Mouse (Mus musculus) adrenal gland, adult (tissue): ENCODE measurements around the gene Evl.

Experiments used
- DNase-seq, 2 experiments: peaks; one replicate each; pipeline ENCODE4 v3.0.0; 2022 to 2023; ENCODE audit warnings: low spot score in 1 of 2; ENCODE audit not compliant: inconsistent age in 2 of 2

Evl gene

DNA sequence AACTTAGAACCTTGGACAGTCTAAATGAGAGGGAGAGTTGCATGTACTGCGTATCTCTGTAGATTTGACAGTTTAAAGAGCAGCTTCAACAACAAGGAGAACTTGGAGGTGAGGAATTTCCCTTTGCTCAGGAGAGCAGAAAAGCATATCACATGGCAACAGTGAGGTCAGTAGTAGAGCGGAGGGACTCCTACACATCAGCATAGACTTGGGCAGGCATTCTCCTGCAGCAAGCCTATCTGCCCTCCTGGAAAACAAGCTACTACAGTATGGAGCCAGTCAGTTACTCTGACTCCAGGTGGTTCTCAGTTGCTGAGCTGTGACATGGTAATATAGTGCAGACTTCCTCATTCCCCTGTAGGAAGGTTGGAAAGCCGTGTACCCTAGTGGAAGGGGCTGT, 87.5 kb downstream of the Evl start:
- DNase-seq: no peak

DNA sequence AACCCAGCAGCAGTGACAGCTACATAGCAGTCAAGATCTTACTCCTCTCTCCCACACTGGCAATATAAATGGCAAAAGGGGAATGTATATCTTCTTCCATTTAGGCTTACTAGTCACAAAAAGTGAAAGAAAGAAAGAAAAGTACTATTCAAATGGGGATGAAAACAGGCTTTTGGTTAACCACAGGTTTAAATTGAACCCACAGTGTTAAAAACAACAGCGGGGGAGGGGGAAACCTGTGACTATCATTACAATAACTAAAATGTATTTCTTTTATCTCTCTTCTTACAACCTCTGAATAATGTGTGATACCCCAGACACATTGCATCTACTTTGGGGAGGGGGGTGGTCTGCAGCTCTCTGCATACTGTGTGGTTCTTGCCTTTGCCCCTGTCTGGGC, 91.7 kb downstream of the Evl start:
- no peak for DNase-seq

DNA sequence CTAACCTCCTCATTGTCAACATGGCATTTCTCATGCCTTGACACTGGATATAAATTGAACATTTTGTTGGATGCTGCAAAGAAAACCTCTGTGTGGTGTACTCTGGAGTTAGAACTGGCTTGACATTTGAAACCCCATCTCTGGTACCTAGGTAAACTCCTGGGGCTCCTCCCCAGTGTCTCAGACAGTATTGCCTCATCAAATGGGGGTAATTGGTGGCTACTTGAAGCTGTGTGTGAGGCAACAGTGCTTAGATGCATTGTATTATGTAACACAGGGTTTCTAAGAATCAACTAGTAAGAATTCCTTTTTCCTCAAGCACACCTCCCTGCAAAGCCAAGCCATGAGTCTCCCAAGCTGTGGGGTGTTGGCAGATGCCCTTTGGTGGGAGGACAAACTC, 93.3 kb downstream of the Evl start:
- DNase-seq: no peak

DNA sequence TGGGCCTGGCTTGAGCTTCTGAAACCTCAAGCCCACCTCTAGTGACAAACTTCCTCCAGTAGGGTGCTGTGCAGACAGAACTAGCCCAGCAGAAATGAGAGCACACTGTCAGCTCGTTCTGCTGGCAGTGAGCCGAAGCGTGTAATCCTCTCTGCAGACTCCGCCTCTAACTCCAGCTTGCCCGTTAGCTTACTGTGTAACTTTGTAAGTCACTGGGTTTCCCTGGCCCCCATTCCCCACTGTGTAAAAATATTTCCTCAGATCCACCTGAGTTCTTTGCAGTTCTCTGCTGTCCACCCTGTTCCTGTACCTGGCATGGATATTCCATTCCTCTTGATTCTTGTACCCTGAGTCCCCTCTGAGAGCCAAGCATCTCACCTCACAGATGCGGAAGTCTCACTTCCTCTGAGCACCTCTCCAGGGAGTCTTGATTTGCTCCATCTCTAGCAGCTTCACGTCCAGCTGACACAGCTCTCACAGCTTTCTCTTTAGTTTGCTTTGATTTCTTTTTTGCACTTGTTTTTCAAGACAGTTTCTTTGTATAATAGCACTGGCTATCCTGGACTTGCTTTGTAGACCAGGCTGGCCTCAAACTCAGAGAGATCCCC, 96.6 kb downstream of the Evl start:
- no peak for DNase-seq

DNA sequence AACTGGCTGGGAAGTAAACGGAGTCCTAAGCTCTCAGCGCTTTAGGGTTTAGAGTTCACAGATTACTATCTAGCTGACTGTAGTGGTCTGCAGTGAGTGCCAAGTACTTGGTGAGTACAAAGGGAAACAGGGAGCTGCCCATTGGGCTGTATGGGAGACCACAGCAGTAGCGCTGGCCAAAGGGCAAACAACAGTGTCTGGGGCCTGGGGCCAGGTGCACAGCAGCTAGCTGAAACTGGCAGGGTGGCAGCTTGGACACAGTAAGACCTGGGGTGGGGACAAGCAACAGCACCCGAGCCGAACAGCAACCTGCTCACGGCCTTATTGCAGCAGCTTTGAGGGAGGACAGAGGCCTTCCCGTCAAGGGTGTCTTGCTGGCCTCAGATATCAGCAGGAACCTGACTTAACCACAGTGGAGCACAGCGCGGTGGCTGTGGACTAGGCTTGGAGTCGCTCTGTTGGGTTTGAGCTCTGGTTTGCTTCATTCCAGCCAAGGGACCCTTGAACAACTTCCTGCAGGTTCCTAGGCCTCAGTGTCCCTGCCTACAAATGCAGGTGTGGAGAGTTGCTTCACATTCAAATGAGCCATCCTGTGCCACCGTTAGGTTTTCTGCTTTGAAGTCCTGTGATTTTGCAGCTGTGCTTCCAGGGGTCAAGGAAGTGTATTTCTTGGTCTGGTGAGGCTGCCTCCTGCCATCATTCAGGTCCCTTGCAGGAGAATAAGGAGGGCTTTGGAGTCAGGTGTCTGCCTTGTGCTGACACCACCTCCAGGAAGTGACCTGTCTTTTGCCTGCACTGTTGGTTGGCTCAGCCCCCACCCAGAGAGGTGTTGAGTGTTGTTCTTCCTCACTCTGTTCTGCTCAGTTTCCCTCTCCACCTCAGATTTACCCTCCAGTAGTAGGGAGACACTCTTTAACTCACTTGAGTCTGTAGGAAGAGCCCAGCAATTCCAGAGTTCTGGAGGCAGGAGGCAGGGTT, 99.1 kb downstream of the Evl start:
- DNase-seq: no peak

DNA sequence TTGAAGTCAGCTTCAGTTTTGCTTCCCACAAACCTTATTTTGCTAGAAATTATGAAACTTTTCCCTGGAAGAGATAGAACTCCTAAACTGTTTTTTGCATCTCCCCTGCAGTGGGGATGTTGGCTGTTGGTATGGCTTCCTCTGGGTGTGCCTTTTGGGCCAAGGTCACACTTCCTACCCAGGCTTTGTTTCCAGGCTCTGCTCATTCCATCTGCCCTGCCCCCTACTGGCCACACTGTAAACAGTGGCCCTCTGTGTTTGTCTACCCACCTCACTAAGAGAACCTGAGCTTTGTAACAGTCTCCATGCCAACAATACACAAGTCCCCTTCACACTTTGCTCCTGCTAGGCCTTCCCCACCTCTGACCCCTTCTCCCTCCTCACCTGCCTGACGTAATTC, 102.8 kb downstream of the Evl start:
- DNase-seq: peak; percentile 42 to 75

DNA sequence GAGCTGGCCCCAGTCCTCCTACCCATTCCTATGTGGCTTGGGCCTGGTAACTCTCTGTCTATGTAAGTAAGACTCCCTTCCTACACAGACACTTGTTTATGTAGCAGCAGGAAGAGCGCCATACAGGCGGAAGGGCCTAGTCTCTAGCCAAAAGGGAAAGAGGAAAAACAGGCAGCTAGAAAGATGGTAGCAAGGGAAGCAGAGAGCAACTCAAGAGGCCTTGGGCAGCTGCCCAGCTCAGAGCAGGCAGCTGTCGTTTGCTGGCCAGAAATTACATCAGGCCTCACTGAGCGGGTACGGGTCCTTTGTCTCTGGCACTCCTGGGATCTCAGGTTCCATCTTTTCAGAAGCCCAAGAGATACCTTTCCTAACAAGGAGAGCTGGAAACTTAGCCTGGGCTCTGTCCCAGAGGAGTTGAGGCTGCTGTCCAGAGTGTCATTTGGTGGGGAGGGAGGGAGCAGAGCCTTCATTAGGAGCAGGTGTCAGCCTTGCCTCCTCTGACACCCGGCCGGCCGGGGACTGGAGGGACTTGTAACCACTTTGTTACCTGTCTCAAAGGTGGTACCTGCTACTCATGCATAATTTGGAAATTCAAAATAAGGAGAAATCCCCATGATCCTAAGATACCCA, 114.2 kb downstream of the Evl start:
- no peak for DNase-seq

DNA sequence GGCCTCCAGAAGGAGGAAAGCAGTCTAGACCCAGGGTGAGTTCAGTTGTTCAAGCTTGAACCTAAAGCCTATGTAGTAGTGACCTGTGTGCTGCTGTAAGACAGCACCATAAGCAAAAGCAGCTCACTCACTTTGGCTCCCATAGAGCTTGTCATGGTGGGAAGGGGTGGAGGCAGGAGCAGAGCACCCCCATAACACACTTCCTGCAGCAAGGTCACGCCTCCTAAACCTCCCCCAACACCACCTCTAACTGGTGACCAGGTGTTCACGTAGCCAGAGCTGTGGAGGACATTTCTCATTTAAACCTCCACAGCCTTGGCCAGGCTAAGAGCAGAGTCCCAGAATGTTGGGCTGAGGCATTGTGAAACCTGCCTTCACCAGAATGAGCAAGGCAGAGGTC, 117.0 kb downstream of the Evl start:
- DNase-seq: no peak

DNA sequence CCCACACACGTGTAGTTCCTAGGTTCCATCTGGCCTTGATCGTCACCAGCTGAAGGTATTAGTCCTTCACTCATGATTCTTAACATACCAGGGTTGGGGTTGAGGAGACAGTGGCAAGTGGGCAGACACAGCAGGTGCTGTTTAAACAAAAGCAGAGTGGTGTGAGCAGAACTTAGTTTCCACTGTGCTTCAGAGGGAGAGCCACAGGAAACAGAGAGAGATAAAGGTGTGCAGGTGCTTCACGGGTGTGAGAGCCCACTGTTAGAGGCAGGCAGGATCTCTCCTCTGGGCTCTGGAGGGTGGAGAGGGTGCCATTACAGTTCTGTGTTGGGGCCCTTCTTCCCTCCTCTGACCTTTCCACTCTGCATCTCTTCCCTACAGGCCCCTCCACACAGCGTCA, 118.4 kb downstream of the Evl start:
- no peak for DNase-seq

DNA sequence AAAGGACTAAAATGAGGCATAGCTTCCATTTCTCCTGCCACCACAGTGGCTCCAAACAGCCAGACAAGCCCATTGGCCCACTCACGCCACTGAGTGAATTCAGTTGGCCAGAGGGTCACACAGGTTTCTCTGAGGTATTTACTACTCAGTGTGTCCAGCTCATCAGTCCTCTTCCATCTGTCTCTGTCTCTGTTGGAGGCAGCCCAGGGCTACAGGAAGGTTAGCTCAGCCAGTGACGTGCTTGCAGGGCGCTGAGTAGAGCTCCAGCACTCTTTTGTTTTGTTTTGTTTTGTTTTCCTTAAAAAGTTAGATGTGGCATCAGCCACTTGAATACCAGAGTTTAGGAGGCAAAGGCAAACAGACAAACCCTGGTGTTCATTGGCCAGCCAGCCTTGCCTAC, 119.0 kb downstream of the Evl start:
- DNase-seq: no peak

DNA sequence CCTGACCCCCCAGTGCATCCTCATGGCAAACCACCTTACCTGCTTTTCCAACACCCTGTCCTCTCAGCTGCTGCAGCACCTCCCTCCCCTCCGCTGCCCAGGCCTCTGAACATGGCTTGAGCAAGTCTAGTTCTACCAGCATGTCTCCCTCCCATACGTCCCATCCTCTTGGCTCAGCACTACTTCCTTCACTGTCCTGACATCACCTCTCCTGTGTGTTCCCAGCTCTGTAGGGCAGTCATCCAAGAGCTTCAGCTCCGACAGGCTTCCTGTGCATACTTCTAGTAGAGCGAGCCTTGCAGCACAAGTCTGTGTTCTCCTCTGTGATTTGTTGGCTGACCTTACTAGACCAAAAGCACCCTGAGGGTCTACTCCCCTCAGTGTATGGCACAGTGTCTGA, 120.0 kb downstream of the Evl start:
- peak in 1 of 2 experiments; percentile 30 for DNase-seq

DNA sequence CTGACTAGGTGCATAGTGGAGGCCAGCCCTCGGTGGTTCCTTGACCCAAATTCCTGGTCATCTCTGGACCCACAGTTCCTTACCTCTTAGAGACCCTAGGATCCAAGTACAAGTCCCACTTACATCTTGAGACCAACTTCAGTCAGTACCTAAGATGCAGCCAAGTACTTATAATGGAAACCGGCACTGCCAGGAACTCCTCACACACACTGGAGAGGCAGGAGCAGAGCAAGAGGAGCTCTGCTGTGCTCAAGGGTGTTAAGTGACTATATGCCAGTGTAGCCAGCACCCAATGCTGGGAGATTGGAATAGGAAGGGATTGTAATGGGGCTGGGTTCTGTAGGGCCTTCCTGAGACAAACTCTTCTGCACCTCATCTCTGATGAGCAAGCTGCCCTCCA, 120.4 kb downstream of the Evl start:
- no peak for DNase-seq

DNA sequence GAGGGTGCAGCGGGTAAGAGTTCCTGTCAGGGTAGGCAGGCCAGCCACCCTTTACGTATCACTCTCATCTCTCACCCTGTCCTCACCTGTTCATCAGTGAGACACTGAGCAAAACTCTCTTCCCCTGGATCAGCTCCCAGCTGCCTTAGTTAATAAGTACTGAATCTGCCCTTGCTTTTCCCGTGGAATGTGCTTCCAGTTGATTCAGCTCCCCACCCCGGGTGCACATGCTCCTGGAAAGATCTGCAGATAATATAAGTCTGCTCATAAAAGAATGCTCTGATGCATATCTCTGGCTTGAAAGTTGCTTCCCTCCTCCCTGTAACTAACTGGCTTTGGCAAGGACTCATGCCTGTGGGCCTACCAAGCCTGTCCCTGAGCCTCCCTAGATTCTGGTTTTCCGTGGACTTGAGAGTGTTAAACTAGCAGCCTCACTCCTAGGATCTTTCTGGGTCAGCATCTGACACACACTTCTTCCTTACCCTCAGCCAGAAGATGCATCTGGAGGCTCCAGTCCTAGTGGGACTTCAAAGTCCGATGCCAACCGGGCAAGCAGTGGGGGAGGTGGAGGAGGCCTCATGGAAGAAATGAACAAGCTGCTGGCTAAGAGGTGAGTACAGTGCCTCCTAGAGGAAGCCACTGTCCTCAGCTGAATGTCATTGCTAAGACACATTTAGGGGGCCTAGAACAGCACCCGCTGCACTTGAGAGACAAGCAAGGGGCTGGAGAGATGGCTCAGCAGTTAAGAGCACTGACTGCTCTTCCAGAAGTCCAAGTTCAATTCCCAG, 121.3 kb downstream of the Evl start:
- DNase-seq: no peak

DNA sequence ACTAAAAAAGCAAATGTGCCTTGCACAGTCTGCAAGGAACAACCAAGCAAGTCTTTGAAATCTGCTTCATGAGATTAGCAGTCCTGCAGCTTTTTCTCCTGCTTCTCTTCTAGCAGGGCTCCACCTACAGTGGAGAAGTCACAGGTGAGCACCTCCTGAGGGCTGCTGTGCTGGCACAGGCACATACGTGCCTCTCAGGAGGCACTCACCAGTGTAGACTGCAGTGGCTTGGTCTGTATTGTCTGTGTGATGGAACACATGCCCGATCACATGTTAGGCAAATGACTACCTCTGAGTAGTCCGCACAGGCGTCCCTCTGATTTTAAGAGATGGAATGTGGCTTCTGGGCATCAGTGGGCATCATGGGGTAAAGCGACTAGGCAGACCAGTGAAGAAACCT, 122.6 kb downstream of the Evl start:
- no peak for DNase-seq

DNA sequence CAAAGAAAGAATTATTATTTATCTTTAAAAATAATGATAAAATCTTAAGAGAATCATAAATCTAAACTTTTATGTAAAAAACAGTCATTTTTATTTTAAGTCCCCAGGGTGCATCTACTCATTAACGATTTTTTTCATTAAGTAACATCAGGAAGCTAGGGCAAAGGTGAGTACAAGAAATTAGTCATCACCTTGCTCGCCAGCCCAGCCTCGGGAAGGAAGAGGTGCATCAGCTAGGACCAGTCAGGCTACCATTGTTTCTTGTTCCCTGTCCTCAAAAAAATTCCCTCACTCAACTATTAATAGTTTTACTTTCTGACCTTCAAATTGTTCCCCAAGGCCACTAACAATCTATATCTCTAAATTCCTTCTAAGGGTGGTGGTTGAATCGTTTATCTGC, 123.8 kb downstream of the Evl start:
- no peak for DNase-seq

DNA sequence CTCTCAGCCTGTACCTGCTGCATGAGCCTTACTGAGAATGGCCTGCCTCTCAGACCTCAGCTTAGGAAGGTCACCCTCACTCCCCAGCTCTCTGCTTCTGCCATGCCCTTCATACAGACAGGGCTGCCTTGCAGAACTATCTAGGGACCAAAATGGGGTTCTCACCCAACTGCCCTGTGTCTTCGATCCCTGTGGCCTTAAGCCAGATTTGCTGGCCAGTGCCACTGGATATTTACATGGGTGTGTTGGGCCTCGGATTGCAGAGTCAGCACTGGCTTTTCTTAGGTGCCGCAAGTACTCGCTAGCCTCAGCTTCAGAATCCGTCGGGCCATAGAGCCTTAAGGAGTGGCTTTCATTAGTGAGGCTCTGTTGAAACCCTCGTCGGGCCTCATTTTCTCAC, 126.3 kb downstream of the Evl start:
- DNase-seq: peak in 1 of 2 experiments; percentile 20

DNA sequence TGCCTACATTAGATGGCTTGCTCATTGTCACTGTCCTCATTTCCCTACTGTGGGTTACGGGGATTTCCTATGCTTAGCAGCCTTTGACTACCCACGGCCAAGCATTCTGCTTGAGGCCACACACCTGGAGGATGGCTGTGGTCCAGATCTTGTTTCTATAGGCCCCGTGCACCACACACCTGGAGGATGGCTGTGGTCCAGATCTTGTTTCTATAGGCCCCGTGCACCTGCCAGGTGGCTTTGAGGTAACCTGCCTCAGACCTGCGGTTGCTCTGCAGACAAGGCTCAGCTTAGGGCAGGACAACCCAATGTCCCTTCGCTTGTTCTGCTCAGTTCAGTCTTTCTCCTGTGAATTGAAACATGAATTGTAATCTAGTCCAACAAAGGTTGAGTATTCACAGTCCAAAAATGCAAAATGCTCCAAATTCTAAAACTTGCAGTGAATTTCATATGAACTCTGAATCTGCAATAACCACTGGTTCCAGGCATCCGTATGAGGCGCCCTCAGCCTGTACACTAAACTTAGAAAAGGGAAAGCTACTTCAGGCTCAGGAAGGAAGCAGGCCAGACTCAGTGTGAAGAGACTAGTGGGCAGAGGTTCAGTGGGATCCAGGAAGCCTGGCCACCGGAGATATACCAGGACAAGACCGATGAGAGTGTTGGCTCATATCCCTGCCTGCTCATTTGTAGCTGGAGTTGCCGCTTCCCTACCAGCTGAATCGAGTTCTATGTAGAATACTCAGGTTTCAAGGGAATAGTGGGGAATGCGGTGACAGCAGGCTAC, 127.9 kb downstream of the Evl start:
- peak in 1 of 2 experiments; percentile 33 for DNase-seq

DNA sequence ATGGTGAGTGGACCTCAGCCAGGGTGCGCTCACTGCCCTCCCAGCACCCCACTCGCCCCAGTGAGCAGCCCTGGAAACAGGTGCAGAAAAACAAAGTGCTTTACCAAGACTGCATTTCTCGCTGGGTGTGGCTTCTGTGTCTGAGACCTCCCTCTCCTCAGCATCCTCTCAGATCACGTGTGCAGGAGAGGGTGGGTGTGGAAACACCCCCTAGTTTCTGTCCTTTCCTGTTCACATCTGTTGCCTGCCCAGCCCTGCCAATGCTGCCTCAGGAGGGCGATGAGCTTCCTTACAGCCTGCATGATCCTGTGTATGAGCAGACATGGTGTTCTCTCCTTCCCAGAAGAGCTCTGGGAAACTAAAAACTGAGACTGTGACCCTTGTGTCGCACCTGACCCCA, 131.9 kb downstream of the Evl start:
- peak in 1 of 2 experiments; percentile 14 for DNase-seq

DNA sequence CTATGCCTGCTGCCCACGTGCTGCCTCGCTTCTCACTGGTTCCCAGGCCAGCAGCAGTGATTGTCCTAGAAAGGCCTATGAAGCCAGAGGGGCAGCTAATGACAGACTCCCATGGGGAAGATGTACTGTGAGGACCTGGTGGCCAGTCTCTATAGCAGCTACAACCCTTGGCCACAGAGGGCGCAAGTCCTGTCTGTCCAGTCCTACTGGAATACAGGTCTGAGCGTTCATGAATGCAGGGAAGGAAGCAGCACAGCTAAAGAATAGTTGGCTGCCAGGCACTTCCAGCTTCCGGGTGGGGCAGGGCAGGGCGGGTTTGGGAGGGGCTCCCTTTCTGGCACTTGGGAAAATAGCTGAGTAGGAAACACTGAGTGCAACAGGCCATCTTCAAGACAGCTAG, 132.4 kb downstream of the Evl start:
- DNase-seq: peak in 1 of 2 experiments; percentile 22

DNA sequence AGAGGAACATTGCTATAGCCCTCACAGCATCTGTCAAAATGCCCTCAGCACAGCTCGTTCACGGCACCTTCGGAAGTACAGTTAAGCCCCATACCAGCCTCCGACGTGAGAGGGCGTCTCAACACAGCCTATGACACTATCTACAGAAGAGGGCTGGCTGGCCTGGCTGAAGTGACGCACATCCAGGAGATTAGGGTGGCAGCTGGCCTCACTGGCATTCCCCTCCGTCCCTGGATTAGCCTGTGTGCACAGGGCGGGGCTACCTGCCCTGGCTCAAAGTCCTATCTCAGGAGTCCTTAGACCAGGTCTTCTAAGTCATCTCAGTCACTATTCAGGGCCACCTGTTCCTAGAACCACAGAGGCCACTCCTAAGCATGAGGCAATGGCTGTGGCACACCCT, 134.6 kb downstream of the Evl start:
- DNase-seq: peak in 1 of 2 experiments; percentile 14
